In the genomic region with DNA sequence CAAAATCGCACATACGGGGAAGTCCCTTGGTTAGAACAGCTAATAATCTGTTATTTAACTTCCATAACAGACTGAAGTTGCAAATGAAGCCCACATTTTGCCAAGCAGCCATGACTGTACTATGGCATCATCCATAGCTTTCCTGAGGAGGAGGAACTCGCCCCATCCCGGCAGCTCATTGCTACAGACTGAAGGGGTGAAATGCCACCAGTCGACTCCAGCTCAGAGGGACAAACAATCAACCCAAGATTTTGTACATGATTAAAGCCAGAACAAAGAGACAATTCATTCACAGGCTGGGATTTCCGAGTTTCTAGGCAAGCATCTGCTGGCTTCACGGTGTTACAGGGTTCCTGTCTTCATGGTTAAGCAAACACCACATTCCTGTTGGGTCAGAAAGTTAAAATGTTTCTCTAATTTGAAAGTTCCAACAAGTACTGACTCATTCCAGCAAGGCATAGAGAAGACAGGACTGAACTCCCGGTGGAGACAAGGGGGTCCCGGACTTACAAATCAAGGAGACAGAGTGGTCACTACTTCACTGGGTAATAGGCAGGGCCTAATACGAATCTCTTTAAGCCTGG, we compare ENCODE assay signal across 42 mouse cellular contexts. TPM values are rescaled to one million over a fixed set of nuclear protein-coding genes. Genes with fewer than 3 reads are reported as not detected.
"Had no signal": no experiment of that assay in that cellular context is flagged by ENCODE, and none has a peak within 500 bp of the region (broad histone marks: within the 10 kb centered on the region; RNA-seq: fewer than 3 reads in every experiment).

No protein-coding gene starts in this region.

- H3K27me3 ChIP-seq: heart, embryonic 12.5 days; hindbrain, embryonic 12.5 days; intestine, embryonic 15.5 days; limb, embryonic 13.5 days; limb, embryonic 15.5 days had no signal

- H3K9me3 ChIP-seq: heart, embryonic 10.5 days; heart, embryonic 12.5 days; hindbrain, embryonic 10.5 days; hindbrain, embryonic 12.5 days; intestine, embryonic 15.5 days; limb, embryonic 13.5 days; limb, embryonic 15.5 days; liver, embryonic 12.5 days had no signal

- H3K36me3 ChIP-seq: heart, embryonic 10.5 days; heart, embryonic 12.5 days; hindbrain, embryonic 10.5 days; hindbrain, embryonic 12.5 days; intestine, embryonic 15.5 days; limb, embryonic 13.5 days; limb, embryonic 15.5 days; liver, embryonic 12.5 days had no signal

- H3K4me2 ChIP-seq: heart, embryonic 12.5 days; hindbrain, embryonic 12.5 days; hindbrain, embryonic 14.5 days; intestine, embryonic 15.5 days; limb, embryonic 13.5 days; limb, embryonic 15.5 days; liver, embryonic 12.5 days had no signal

- H3K27ac ChIP-seq: heart, embryonic 10.5 days; hindbrain, embryonic 10.5 days; hindbrain, embryonic 12.5 days; hindbrain, embryonic 14.5 days; intestine, embryonic 15.5 days; layer of hippocampus, adult 2 months; limb, embryonic 13.5 days; limb, embryonic 15.5 days; liver, embryonic 12.5 days; liver, embryonic 14.5 days had no signal

- ATAC-seq: hindbrain, embryonic 16.5 days; inflammation-experienced regulatory T-cells, adult 6 months; intestine, embryonic 15.5 days; intestine, postnatal 0 days; liver, embryonic 12.5 days had no signal

- DNase-seq: gastrocnemius, postnatal 10 days; gastrocnemius, postnatal 25 days; heart, adult 18-20 months; heart, postnatal 10 days; heart, postnatal 4 days; kidney, adult 18-20 months; kidney, adult 8-10 months; kidney, postnatal 10 days; kidney, postnatal 25 days; kidney, postnatal 4 days; layer of hippocampus, postnatal 36 days; left cerebral cortex, postnatal 4 days had no signal

- H3K4me1 ChIP-seq: hindbrain, embryonic 10.5 days; hindbrain, embryonic 12.5 days; intestine, embryonic 15.5 days; limb, embryonic 15.5 days had no signal

- H3K9ac ChIP-seq: heart, embryonic 12.5 days; hindbrain, embryonic 12.5 days; hindbrain, embryonic 14.5 days; intestine, embryonic 15.5 days; limb, embryonic 13.5 days; limb, embryonic 15.5 days; liver, embryonic 12.5 days; liver, embryonic 14.5 days had no signal

- H3K4me3 ChIP-seq: heart, embryonic 10.5 days; heart, embryonic 12.5 days; hindbrain, embryonic 10.5 days; hindbrain, embryonic 12.5 days; intestine, embryonic 15.5 days; layer of hippocampus, adult 2 months; limb, embryonic 13.5 days; limb, embryonic 15.5 days; liver, embryonic 12.5 days had no signal

RNA-seq across cellular contexts. Expression of a gene that starts 1.7 kb away (rescaled TPM):
- total RNA-seq: gastrocnemius, postnatal 25 days; gastrocnemius, postnatal 4 days; heart, adult 18-20 months; heart, postnatal 10 days; heart, postnatal 25 days; layer of hippocampus, adult 2 months; layer of hippocampus, postnatal 10 days; layer of hippocampus, postnatal 36 days; left cerebral cortex, adult 18-20 months; left cerebral cortex, adult 8-10 months; left cerebral cortex, postnatal 10 days; liver, adult 2 months had no signal
- polyA plus RNA-seq: heart, embryonic 10.5 days; heart, embryonic 12.5 days; heart, embryonic 14.5 days; hindbrain, embryonic 10.5 days; hindbrain, embryonic 12.5 days; hindbrain, embryonic 14.5 days; hindbrain, embryonic 16.5 days; inflammation-experienced regulatory T-cells, adult 6 months; intestine, embryonic 15.5 days; intestine, postnatal 0 days; kidney, embryonic 14.5 days; limb, embryonic 11.5 days; limb, embryonic 13.5 days; limb, embryonic 15.5 days; liver, adult 2 months; liver, embryonic 12.5 days; liver, embryonic 14.5 days; liver, embryonic 16.5 days had no signal

RNA-seq across cellular contexts. Expression of a gene that starts 34.0 kb away (rescaled TPM):
- total RNA-seq: gastrocnemius, postnatal 10 days; gastrocnemius, postnatal 25 days; granulocyte monocyte progenitor cell, adult 5-6 weeks; heart, adult 18-20 months; heart, adult 8-10 months; heart, postnatal 10 days; heart, postnatal 25 days; heart, postnatal 4 days; layer of hippocampus, adult 2 months; layer of hippocampus, postnatal 10 days; layer of hippocampus, postnatal 36 days; left cerebral cortex, adult 18-20 months; left cerebral cortex, adult 8-10 months; left cerebral cortex, postnatal 10 days; left cerebral cortex, postnatal 25 days; left cerebral cortex, postnatal 4 days had no signal
- polyA plus RNA-seq: heart, embryonic 10.5 days; heart, embryonic 12.5 days; heart, embryonic 14.5 days; heart, embryonic 16.5 days; hindbrain, embryonic 10.5 days; hindbrain, embryonic 12.5 days; hindbrain, embryonic 14.5 days; hindbrain, embryonic 16.5 days; inflammation-experienced regulatory T-cells, adult 6 months; intestine, postnatal 0 days; kidney, embryonic 14.5 days; kidney, embryonic 16.5 days; limb, embryonic 11.5 days; limb, embryonic 13.5 days had no signal

RNA-seq across cellular contexts. Expression of a gene that starts 36.0 kb away (rescaled TPM):
- total RNA-seq: layer of hippocampus, postnatal 36 days; liver, adult 2 months had no signal
- polyA plus RNA-seq: liver, adult 2 months had no signal
